28 mouse cellular contexts compared by ENCODE assay signal in the genomic region with DNA sequence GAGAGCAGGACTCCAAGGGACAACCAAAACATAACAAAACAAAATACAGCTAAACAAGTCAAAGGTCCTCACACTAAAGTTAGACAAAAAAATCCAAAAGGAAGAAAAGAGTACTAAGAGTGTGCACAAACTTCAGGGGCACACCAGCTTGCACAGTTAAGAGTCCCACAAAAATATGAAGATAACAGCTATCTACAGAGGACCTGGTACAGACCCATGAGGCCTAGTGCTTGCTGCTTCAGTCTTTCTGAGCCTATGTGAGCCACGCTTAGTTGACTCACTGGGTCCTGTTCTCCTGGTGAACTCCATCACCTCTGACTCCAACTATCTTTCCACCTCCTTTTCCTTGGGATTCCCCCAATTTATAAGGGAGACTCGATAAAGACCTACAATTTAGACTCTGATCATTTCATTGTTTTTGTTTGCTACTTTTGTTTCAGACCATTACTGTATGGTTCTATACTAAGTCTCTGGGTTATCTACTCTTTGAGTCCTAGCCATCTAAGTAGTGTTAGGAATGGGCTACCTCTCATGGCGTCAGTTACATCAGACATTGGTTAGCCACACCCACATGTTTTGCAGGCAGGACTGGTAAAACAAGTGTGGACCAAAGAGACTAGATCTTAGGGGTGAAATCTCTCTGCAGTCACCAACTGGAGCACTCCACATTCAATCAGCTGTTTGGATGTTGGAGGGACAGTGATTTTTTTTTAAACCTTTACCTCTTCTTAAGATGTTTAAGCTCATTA. TPM values are rescaled to one million over a fixed set of nuclear protein-coding genes. Genes with fewer than 3 reads are reported as not detected.
A peak's percentile ranks its signal among the peaks of the same experiment; 100 is the strongest.
DNase-seq lines count a peak whose midpoint lies in the region; ATAC-seq and TF ChIP-seq lines count a peak whose summit lies in the region.
"Had no signal": no experiment of that assay in that cellular context is flagged by ENCODE, and none has a peak within 500 bp of the region (broad histone marks: within the 10 kb centered on the region; RNA-seq: fewer than 3 reads in every experiment).

No protein-coding gene starts in this region.

- ATAC-seq in erythroblast, adult 5-6 weeks (replicated peaks; ENCODE audit: low FRiP score, poor library complexity, severe bottlenecking), result 0 out of 2 replicates have a peak, but pooled peaks have one; percentile 43
- peak; percentile 84 for ATAC-seq in liver, embryonic 14.5 days (ENCODE audit: insufficient read depth)
- ATAC-seq in stomach, postnatal 0 days (ENCODE audit: low FRiP score, low TSS enrichment), result no peak
- ATAC-seq: activated CD4-positive, CD25-positive, alpha-beta regulatory T cell, adult 4 months; CD4-positive, CD25-positive, alpha-beta regulatory T cell, adult 4 months; forebrain, embryonic 13.5 days; forebrain, embryonic 16.5 days; hindbrain, embryonic 16.5 days had no signal

- no peak for TF ChIP-seq POLR2A in MEL (IDR thresholded peaks at IDR 0.05; ENCODE audit: control insufficient read depth in 1 of 2, insufficient read depth in 1 of 2, low read depth in 1 of 2, low read length in 2 of 2, poor library complexity in 1 of 2)
- TF ChIP-seq POLR2A in heart, adult 2 months (IDR thresholded peaks at IDR 0.05; ENCODE audit: insufficient read depth, low read depth, low read length), result no peak

- intact Hi-C loops in heart, adult 2 months (cut with DNase I), result no loop called here

- no peaks in the 10 kb centered on the region for H3K27me3 ChIP-seq in MEL (ENCODE audit: control insufficient read depth in 1 of 2, insufficient read depth in 2 of 2, low read length in 2 of 2)
- H3K27me3 ChIP-seq in liver, embryonic 14.5 days (ENCODE audit: control insufficient read depth, insufficient read depth, low read length), result no peaks in the 10 kb centered on the region
- no peaks in the 10 kb centered on the region for H3K27me3 ChIP-seq in stomach, postnatal 0 days (ENCODE audit: control insufficient read depth, insufficient read depth, low read length)
- H3K27me3 ChIP-seq in heart, adult 2 months (ENCODE audit: control insufficient read depth, insufficient read depth, low read length), result no peaks in the 10 kb centered on the region
- H3K27me3 ChIP-seq: embryonic facial prominence, embryonic 12.5 days; embryonic facial prominence, embryonic 15.5 days; forebrain, embryonic 13.5 days; heart, embryonic 12.5 days; heart, embryonic 15.5 days; hindbrain, embryonic 13.5 days had no signal

- peaks cover 6 to 11% of the 10 kb centered on the region in 2 experiments for H3K4me1 ChIP-seq in MEL (ENCODE audit: control insufficient read depth in 1 of 2, insufficient read depth in 2 of 2, low read length in 2 of 2)
- H3K4me1 ChIP-seq in liver, embryonic 14.5 days (replicated peaks; ENCODE audit: control insufficient read depth in 2 of 2, insufficient read depth in 2 of 2, low read length in 1 of 2), result no peaks in the 10 kb centered on the region
- H3K4me1 ChIP-seq in stomach, postnatal 0 days (replicated peaks; ENCODE audit: control insufficient read depth, insufficient read depth), result no peaks in the 10 kb centered on the region
- no peaks in the 10 kb centered on the region for H3K4me1 ChIP-seq in heart, adult 2 months (ENCODE audit: control insufficient read depth, insufficient read depth, low read length)
- H3K4me1 ChIP-seq: embryonic facial prominence, embryonic 12.5 days; embryonic facial prominence, embryonic 15.5 days; forebrain, embryonic 10.5 days; forebrain, embryonic 13.5 days; heart, embryonic 12.5 days; heart, embryonic 15.5 days; hindbrain, embryonic 10.5 days; hindbrain, embryonic 13.5 days had no signal

- 51% methylated on average over 3 of the region's 3 CpGs for WGBS in liver, embryonic 14.5 days (ENCODE audit: insufficient replicate concordance)
- WGBS in stomach, postnatal 0 days, result 76% methylated on average over 3 of the region's 3 CpGs
- 62% methylated on average over 3 of the region's 3 CpGs for WGBS in heart, adult 2 months

- no peak overlapping the region for H3K9ac ChIP-seq in MEL (ENCODE audit: control insufficient read depth, low read depth, low read length, poor library complexity, severe bottlenecking)
- H3K9ac ChIP-seq in liver, embryonic 14.5 days (replicated peaks), result no peak overlapping the region
- no peak overlapping the region for H3K9ac ChIP-seq in stomach, postnatal 0 days (ENCODE audit: low read length)
- H3K9ac ChIP-seq in heart, adult 2 months (ENCODE audit: low read depth, low read length), result no peak overlapping the region
- H3K9ac ChIP-seq: embryonic facial prominence, embryonic 12.5 days; embryonic facial prominence, embryonic 15.5 days; forebrain, embryonic 13.5 days; heart, embryonic 12.5 days; heart, embryonic 15.5 days; hindbrain, embryonic 13.5 days had no signal

- no peak overlapping the region for H3K27ac ChIP-seq in MEL (ENCODE audit: control insufficient read depth, low read depth, low read length)
- no peak overlapping the region for H3K27ac ChIP-seq in liver, embryonic 14.5 days
- H3K27ac ChIP-seq in stomach, postnatal 0 days (replicated peaks), result no peak overlapping the region
- no peak overlapping the region for H3K27ac ChIP-seq in heart, adult 2 months
- H3K27ac ChIP-seq: embryonic facial prominence, embryonic 12.5 days; embryonic facial prominence, embryonic 15.5 days; forebrain, embryonic 10.5 days; forebrain, embryonic 13.5 days; heart, embryonic 15.5 days; hindbrain, embryonic 10.5 days; hindbrain, embryonic 13.5 days had no signal

- TF ChIP-seq EP300 in MEL (IDR thresholded peaks at IDR 0.05; ENCODE audit: low read depth in 1 of 2, low read length in 2 of 2), result peak; percentile 38 to 39; a peak in 2 of 4 replicates
- no peak for TF ChIP-seq EP300 in liver, embryonic 14.5 days (IDR thresholded peaks at IDR 0.05; ENCODE audit: low read depth)
- TF ChIP-seq EP300 in stomach, postnatal 0 days (optimal IDR thresholded peaks at IDR 0.05), result no peak
- no peak for TF ChIP-seq EP300 in heart, adult 2 months (IDR thresholded peaks at IDR 0.05; ENCODE audit: insufficient read depth, low read depth, low read length)

- no peak overlapping the region for H3K4me2 ChIP-seq in liver, embryonic 14.5 days (ENCODE audit: low read depth)
- H3K4me2 ChIP-seq in stomach, postnatal 0 days (replicated peaks; ENCODE audit: low read depth), result no peak overlapping the region
- H3K4me2 ChIP-seq: embryonic facial prominence, embryonic 12.5 days; embryonic facial prominence, embryonic 15.5 days; forebrain, embryonic 13.5 days; heart, embryonic 12.5 days; heart, embryonic 15.5 days; hindbrain, embryonic 13.5 days had no signal

- no peak for TF ChIP-seq RAD21 in MEL (IDR thresholded peaks at IDR 0.05; ENCODE audit: low read depth, low read length)

- H3K4me3 ChIP-seq in MEL (ENCODE audit: control insufficient read depth in 1 of 2, insufficient read depth in 1 of 2, low read depth in 2 of 2, low read length in 2 of 2), result no peak overlapping the region
- no peak overlapping the region for H3K4me3 ChIP-seq in liver, embryonic 14.5 days (ENCODE audit: insufficient read depth in 1 of 2, low read depth in 2 of 2, low read length in 2 of 2)
- H3K4me3 ChIP-seq in stomach, postnatal 0 days (ENCODE audit: low read depth, low read length), result no peak overlapping the region
- no peak overlapping the region for H3K4me3 ChIP-seq in heart, adult 2 months
- H3K4me3 ChIP-seq: embryonic facial prominence, embryonic 12.5 days; embryonic facial prominence, embryonic 15.5 days; erythroblast, embryonic 14.5 days; forebrain, embryonic 10.5 days; forebrain, embryonic 13.5 days; heart, embryonic 12.5 days; heart, embryonic 15.5 days; hindbrain, embryonic 10.5 days; hindbrain, embryonic 13.5 days had no signal

- DNase-seq in MEL (ENCODE audit: low read depth, low spot score), result peak; percentile 45
- DNase-seq in liver, embryonic 14.5 days (ENCODE audit: low read depth in 3 of 3, low spot score in 3 of 3), result no peak
- DNase-seq in stomach, postnatal 0 days (ENCODE audit: low spot score), result no peak
- DNase-seq in adrenal gland, postnatal 25 days, result no peak
- DNase-seq in heart, adult 2 months, result no peak
- DNase-seq: adrenal gland, adult 8-10 months; cerebellum, adult 11 months; cerebellum, adult 2 months; cerebellum, adult 9-11 months; cerebellum, postnatal 25 days; gastrocnemius, postnatal 10 days; gastrocnemius, postnatal 36 days; heart, postnatal 10 days; heart, postnatal 36 days had no signal

- TF ChIP-seq CTCF in MEL (IDR thresholded peaks at IDR 0.05 in 2 of 3, conservative IDR thresholded peaks at IDR 0.05 in 1 of 3; ENCODE audit: control insufficient read depth in 1 of 3, insufficient read depth in 1 of 3, low read depth in 2 of 3, low read length in 3 of 3, poor library complexity in 1 of 3, severe bottlenecking in 1 of 3), result no peak
- TF ChIP-seq CTCF in liver, embryonic 14.5 days (IDR thresholded peaks at IDR 0.05; ENCODE audit: low read depth), result no peak
- no peak for TF ChIP-seq CTCF in stomach, postnatal 0 days (IDR thresholded peaks at IDR 0.05; ENCODE audit: low read depth)
- no peak for TF ChIP-seq CTCF in heart, adult 2 months (IDR thresholded peaks at IDR 0.05)

- H3K9me3 ChIP-seq in MEL (replicated peaks; ENCODE audit: insufficient read depth, low read length), result no peaks in the 10 kb centered on the region
- no peaks in the 10 kb centered on the region for H3K9me3 ChIP-seq in liver, embryonic 14.5 days (ENCODE audit: control insufficient read depth, low read length)
- no peaks in the 10 kb centered on the region for H3K9me3 ChIP-seq in stomach, postnatal 0 days (ENCODE audit: control insufficient read depth, low read length)
- H3K9me3 ChIP-seq: embryonic facial prominence, embryonic 12.5 days; embryonic facial prominence, embryonic 15.5 days; forebrain, embryonic 10.5 days; forebrain, embryonic 13.5 days; heart, embryonic 12.5 days; heart, embryonic 15.5 days; hindbrain, embryonic 10.5 days; hindbrain, embryonic 13.5 days had no signal

- no peaks in the 10 kb centered on the region for H3K79me2 ChIP-seq in MEL (ENCODE audit: control insufficient read depth, insufficient read depth, low read length, poor library complexity)
- H3K79me2 ChIP-seq in heart, adult 2 months (replicated peaks; ENCODE audit: control insufficient read depth, insufficient read depth, low read length), result no peaks in the 10 kb centered on the region

- peaks cover 0 to 8% of the 10 kb centered on the region in 2 experiments; a peak in 2 of 4 replicates for H3K36me3 ChIP-seq in MEL (ENCODE audit: control insufficient read depth in 1 of 2, insufficient read depth in 2 of 2, low read length in 2 of 2)
- no peaks in the 10 kb centered on the region for H3K36me3 ChIP-seq in liver, embryonic 14.5 days (replicated peaks; ENCODE audit: control insufficient read depth, insufficient read depth, low read depth)
- H3K36me3 ChIP-seq in stomach, postnatal 0 days (ENCODE audit: control insufficient read depth, insufficient read depth, low read length), result no peaks in the 10 kb centered on the region
- no peaks in the 10 kb centered on the region for H3K36me3 ChIP-seq in heart, adult 2 months (ENCODE audit: control insufficient read depth, insufficient read depth, low read length)
- H3K36me3 ChIP-seq: embryonic facial prominence, embryonic 12.5 days; embryonic facial prominence, embryonic 15.5 days; forebrain, embryonic 10.5 days; heart, embryonic 12.5 days; heart, embryonic 15.5 days; hindbrain, embryonic 10.5 days; hindbrain, embryonic 13.5 days had no signal

RNA-seq across cellular contexts. Expression of a gene that starts 20.2 kb away (rescaled TPM):
- not detected in 2 replicates for total RNA-seq in MEL (2012; rRNA removed)
- not detected for polyA plus RNA-seq in MEL (2012; ENCODE audit: insufficient read depth in 1 of 2, insufficient read length in 2 of 2, low read depth in 1 of 2, low replicate concordance in 2 of 2, missing spikeins in 1 of 2)
- 1.7 TPM in 1 of 2 replicates, not detected in the other for total RNA-seq in erythroblast, adult 5-6 weeks (2015; ENCODE audit: low replicate concordance)
- 0.09 and 0.42 TPM in 2 replicates for total RNA-seq in erythroblast, adult 5-6 weeks (2017; ENCODE audit: low replicate concordance)
- polyA plus RNA-seq in liver, embryonic 14.5 days (2012; rRNA removed), result 0.03 and 0.45 TPM in 2 replicates
- 0.03 and 0.14 TPM in 2 replicates for polyA plus RNA-seq in liver, embryonic 14.5 days (2014; fragmentation: Nextera tagmentation; extraction: Ambion mirVana)
- 1.9 and 2.3 TPM in 2 replicates for polyA plus RNA-seq in stomach, postnatal 0 days (2015; fragmentation: Nextera tagmentation; extraction: Ambion mirVana)
- 13.6 and 15.1 TPM in 2 replicates for total RNA-seq in adrenal gland, postnatal 25 days (2021)
- 1 to 10 TPM; 2.0 to 2.7 TPM for total RNA-seq in heart, adult 2 months (2021)
- 2.1 and 3.7 TPM in 2 replicates for polyA plus RNA-seq in heart, adult 2 months (2012; rRNA removed)
- polyA plus RNA-seq: erythroblast, embryonic 14.5 days had no signal
